Comparison of ENCODE assay signal across 15 mouse cellular contexts in the genomic region with DNA sequence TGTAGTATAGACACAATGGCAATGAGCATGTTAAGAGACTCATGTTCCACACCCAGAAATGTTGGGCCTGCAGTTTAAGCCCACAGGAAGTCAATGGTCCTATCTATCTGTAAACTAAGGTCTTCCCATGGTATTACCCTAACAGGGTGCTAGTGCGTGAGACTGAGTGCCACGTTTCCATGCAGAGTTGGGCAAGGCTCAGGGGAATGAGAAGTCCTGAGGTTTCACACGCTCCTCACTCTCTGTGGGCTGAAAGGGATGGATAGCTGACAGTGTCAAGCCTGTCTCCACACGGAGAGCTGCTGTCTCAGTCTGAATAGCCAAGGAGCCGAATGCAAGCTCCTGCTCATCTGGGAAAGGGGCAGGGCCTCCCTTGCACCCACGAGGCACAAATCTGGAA.
"Had no signal": no experiment of that assay in that cellular context is flagged by ENCODE, and none has a peak within 500 bp of the region (broad histone marks: within the 10 kb centered on the region; RNA-seq: fewer than 3 reads in every experiment).

No protein-coding gene starts in this region.

- H3K27me3 ChIP-seq: neural tube, embryonic 15.5 days; stomach, embryonic 15.5 days had no signal

- H3K4me2 ChIP-seq: neural tube, embryonic 13.5 days; neural tube, embryonic 15.5 days; stomach, embryonic 15.5 days had no signal

- H3K36me3 ChIP-seq: neural tube, embryonic 13.5 days; neural tube, embryonic 15.5 days; stomach, embryonic 15.5 days had no signal

- H3K4me3 ChIP-seq: neural tube, embryonic 13.5 days; neural tube, embryonic 15.5 days; stomach, embryonic 15.5 days had no signal

- DNase-seq: retina, postnatal 1 day; right cerebral cortex, adult 18-20 months; right cerebral cortex, postnatal 14 days; right cerebral cortex, postnatal 25 days; right cerebral cortex, postnatal 4 days; spleen, adult 18-20 months; thymus, adult 18-20 months; thymus, adult 2 months; thymus, postnatal 25 days; thymus, postnatal 36 days; thymus, postnatal 4 days had no signal

- H3K4me1 ChIP-seq: neural tube, embryonic 13.5 days; neural tube, embryonic 15.5 days; stomach, embryonic 15.5 days had no signal

- H3K9ac ChIP-seq: neural tube, embryonic 13.5 days; neural tube, embryonic 15.5 days; stomach, embryonic 15.5 days had no signal

- H3K9me3 ChIP-seq: neural tube, embryonic 15.5 days; stomach, embryonic 15.5 days had no signal

- H3K27ac ChIP-seq: neural tube, embryonic 13.5 days; neural tube, embryonic 15.5 days; stomach, embryonic 15.5 days; stomach, postnatal 0 days had no signal
